Mouse (Mus musculus): ENCODE measurements around the gene Hsbp1. TPM values are rescaled to one million over a fixed set of nuclear protein-coding genes. Genes with fewer than 3 reads are reported as not detected.

Hsbp1 gene
- polyA plus RNA-seq, 1 experiment from 2014 or later = 101 TPM

DNA sequence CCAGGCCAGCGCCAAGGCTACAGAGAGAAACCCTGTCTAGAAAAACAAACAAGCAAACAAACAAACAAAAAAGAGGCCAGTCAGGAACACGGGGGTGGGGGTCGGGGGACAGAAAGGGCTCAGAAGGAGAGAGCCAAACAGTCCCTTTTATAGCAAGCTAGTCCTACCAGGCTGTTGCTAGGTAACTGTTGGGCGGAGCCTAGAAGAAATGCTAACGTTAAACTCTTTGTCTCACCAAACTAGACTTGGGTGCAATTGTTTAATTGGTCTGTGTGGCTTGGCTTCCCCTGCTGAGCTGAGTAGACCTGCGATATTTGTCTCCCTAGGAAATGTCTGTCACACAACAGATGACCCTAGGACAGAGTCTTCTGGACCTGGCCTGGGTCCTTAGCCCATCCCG is 34.2 kb downstream of the Hsbp1 start:
- no peaks in the 10 kb centered on the region for H3K27me3 ChIP-seq (ENCODE audit: insufficient read depth, low read length)
- ATAC-seq (no peak), DNase-seq (no peak)
- WGBS (ENCODE audit: insufficient replicate concordance) = 66% methylated on average over 7 of the region's 7 CpGs
- H3K4me2 ChIP-seq (ENCODE audit: low read depth, low read length) = no peak overlapping the region
- no peak overlapping the region for H3K4me3 ChIP-seq (ENCODE audit: low read depth, low read length)
- no peaks in the 10 kb centered on the region for H3K36me3 ChIP-seq (replicated peaks; ENCODE audit: insufficient read depth, low read length)
- H3K9ac ChIP-seq (replicated peaks) = no peak overlapping the region
- H3K4me1 ChIP-seq (ENCODE audit: insufficient read depth) = no peaks in the 10 kb centered on the region
- no peaks in the 10 kb centered on the region for H3K9me3 ChIP-seq (ENCODE audit: low read length)
- TF ChIP-seq EP300 (IDR thresholded peaks at IDR 0.05; ENCODE audit: low read depth) (no peak), CTCF (IDR thresholded peaks at IDR 0.05; ENCODE audit: low read depth) (no peak)
- no peak overlapping the region for H3K27ac ChIP-seq (ENCODE audit: low read depth)

DNA sequence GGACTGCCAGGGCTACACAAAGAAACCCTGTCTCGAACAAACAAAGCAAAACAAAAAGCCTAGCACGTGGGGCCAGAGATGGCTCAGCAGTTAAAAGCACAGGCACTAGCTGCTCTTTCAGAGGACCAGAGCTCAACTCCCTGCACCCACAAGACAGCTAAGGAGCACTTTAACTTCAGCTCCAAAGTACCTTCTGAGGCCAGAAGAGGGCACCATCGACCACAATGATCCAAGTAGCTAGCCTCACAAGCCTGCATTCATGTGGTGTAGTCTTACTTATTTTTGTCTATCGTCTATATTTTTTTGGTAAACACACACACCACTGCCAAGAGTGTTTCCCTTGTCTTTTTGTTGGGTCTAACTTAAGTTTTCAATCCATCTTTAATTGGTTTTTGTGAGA is 36.3 kb downstream of the Hsbp1 start:
- TF ChIP-seq CTCF (IDR thresholded peaks at IDR 0.05; ENCODE audit: low read depth) (peak; percentile 65), EP300 (IDR thresholded peaks at IDR 0.05; ENCODE audit: low read depth) (no peak)
- H3K4me3 ChIP-seq (ENCODE audit: low read depth, low read length) = no peak overlapping the region
- no peaks in the 10 kb centered on the region for H3K27me3 ChIP-seq (ENCODE audit: insufficient read depth, low read length)
- DNase-seq (peak; percentile 52), ATAC-seq (no peak)
- no peak overlapping the region for H3K27ac ChIP-seq (ENCODE audit: low read depth)
- WGBS (ENCODE audit: insufficient replicate concordance) = 37% methylated on average over 4 of the region's 4 CpGs
- H3K4me2 ChIP-seq (ENCODE audit: low read depth, low read length) = no peak overlapping the region
- H3K9ac ChIP-seq (replicated peaks) = no peak overlapping the region
- H3K4me1 ChIP-seq (ENCODE audit: insufficient read depth) = no peaks in the 10 kb centered on the region
- no peaks in the 10 kb centered on the region for H3K36me3 ChIP-seq (replicated peaks; ENCODE audit: insufficient read depth, low read length)
- no peaks in the 10 kb centered on the region for H3K9me3 ChIP-seq (ENCODE audit: low read length)

DNA sequence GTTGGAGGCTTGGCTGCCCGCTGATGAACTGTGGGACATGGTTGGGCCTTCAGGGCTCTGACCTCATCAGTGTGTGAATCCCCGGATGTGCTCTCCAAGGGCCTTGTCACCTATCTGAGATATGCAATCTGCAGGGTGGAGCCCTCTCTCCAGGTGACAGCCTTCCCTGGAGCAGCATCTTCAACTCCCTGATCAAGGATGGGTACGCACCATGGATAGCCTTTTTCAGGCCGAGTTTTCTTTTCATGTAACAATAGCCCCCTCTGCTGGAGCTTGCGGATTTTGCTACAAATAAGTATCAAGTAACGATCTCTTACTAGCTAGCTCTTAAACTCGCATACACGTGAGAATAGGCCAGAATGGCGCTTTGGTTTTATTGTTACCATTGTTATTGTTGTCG is 40.2 kb downstream of the Hsbp1 start:
- DNase-seq (peak; percentile 74), ATAC-seq (no peak)
- Histone ChIP-seq H3K36me3 (replicated peaks; ENCODE audit: insufficient read depth, low read length) (no peaks in the 10 kb centered on the region), H3K27me3 (ENCODE audit: insufficient read depth, low read length) (peaks cover 2% of the 10 kb centered on the region; the same call in 1 of the 2 replicates), H3K9ac (replicated peaks) (no peak overlapping the region), H3K27ac (ENCODE audit: low read depth) (no peak overlapping the region), H3K4me2 (ENCODE audit: low read depth, low read length) (no peak overlapping the region), H3K4me3 (ENCODE audit: low read depth, low read length) (no peak overlapping the region), H3K4me1 (ENCODE audit: insufficient read depth) (no peaks in the 10 kb centered on the region), H3K9me3 (ENCODE audit: low read length) (no peaks in the 10 kb centered on the region)
- TF ChIP-seq EP300 (IDR thresholded peaks at IDR 0.05; ENCODE audit: low read depth) (no peak), CTCF (IDR thresholded peaks at IDR 0.05; ENCODE audit: low read depth) (peak; percentile 70)
- 21% methylated on average over 10 of the region's 10 CpGs for WGBS (ENCODE audit: insufficient replicate concordance)

DNA sequence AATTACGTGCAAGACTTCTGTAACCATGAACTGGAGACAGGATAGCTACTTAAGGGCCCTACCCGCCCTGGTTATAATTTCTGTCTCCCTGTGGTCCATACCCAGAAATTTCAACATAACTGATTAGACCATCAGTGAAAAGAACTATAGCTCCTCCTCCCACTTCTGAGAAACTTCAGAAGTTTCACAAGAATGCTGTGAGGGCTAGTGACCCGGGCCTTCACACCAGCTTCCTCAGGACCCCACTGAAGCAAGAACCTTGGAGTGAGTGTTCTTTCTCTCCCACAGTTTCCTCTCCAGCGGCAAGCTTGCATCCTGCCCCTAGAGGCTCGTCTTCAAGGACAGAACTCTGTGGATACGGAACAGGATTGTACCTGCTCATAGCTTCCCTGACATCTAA is 41.6 kb downstream of the Hsbp1 start:
- peaks cover 2% of the 10 kb centered on the region; the same call in 1 of the 2 replicates for H3K27me3 ChIP-seq (ENCODE audit: insufficient read depth, low read length)
- H3K4me2 ChIP-seq (ENCODE audit: low read depth, low read length) = no peak overlapping the region
- H3K36me3 ChIP-seq (replicated peaks; ENCODE audit: insufficient read depth, low read length) = no peaks in the 10 kb centered on the region
- no peaks in the 10 kb centered on the region for H3K9me3 ChIP-seq (ENCODE audit: low read length)
- no peak for ATAC-seq
- TF ChIP-seq CTCF (IDR thresholded peaks at IDR 0.05; ENCODE audit: low read depth) (no peak), EP300 (IDR thresholded peaks at IDR 0.05; ENCODE audit: low read depth) (no peak)
- H3K27ac ChIP-seq (ENCODE audit: low read depth) = no peak overlapping the region
- no peak overlapping the region for H3K4me3 ChIP-seq (ENCODE audit: low read depth, low read length)
- H3K9ac ChIP-seq (replicated peaks) = no peak overlapping the region
- WGBS (ENCODE audit: insufficient replicate concordance) = 52% methylated on average over 6 of the region's 6 CpGs
- no peak for DNase-seq
- H3K4me1 ChIP-seq (ENCODE audit: insufficient read depth) = no peaks in the 10 kb centered on the region

DNA sequence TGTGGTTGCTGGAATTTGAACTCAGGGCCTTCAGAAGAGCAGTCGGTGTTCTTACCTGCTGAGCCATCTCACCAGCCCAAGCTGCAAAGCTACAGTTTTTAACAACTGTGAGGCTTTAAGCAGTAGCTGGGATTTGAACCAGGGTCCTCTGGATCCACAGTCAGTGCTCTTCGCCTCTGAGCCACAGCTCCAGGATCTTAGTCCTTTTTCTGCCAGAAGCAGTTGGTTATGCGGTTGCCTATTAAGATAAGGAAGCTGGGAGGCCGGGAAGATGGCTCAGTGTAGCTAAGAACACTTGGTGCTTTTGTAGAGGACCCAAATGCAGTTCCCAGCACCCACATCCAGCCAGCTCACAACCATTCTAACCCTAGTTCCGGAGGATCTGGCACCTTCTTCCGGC is 42.7 kb downstream of the Hsbp1 start:
- Histone ChIP-seq H3K4me3 (ENCODE audit: low read depth, low read length) (no peak overlapping the region), H3K9me3 (ENCODE audit: low read length) (no peaks in the 10 kb centered on the region), H3K27ac (ENCODE audit: low read depth) (no peak overlapping the region), H3K36me3 (replicated peaks; ENCODE audit: insufficient read depth, low read length) (no peaks in the 10 kb centered on the region), H3K4me1 (ENCODE audit: insufficient read depth) (no peaks in the 10 kb centered on the region), H3K9ac (replicated peaks) (no peak overlapping the region), H3K4me2 (ENCODE audit: low read depth, low read length) (no peak overlapping the region), H3K27me3 (ENCODE audit: insufficient read depth, low read length) (peaks cover 2% of the 10 kb centered on the region; the same call in 1 of the 2 replicates)
- 69% methylated on average over 6 of the region's 6 CpGs for WGBS (ENCODE audit: insufficient replicate concordance)
- ATAC-seq (no peak), DNase-seq (no peak)
- TF ChIP-seq CTCF (IDR thresholded peaks at IDR 0.05; ENCODE audit: low read depth) (no peak), EP300 (IDR thresholded peaks at IDR 0.05; ENCODE audit: low read depth) (no peak)

GRCm38 (mm10) chr8:119394097-119394496 is 49.8 kb downstream of the Hsbp1 start:
- Histone ChIP-seq H3K9me3 (ENCODE audit: low read length) (no peaks in the 10 kb centered on the region), H3K4me1 (ENCODE audit: insufficient read depth) (peaks cover 19% of the 10 kb centered on the region), H3K36me3 (replicated peaks; ENCODE audit: insufficient read depth, low read length) (no peaks in the 10 kb centered on the region), H3K4me2 (ENCODE audit: low read depth, low read length) (peak overlapping the region; percentile 97), H3K4me3 (ENCODE audit: low read depth, low read length) (peak overlapping the region; percentile 70), H3K27ac (ENCODE audit: low read depth) (peak overlapping the region; percentile 92), H3K9ac (replicated peaks) (0 out of 2 replicates have a peak overlapping the region, but pooled peaks have one; percentile 8), H3K27me3 (ENCODE audit: insufficient read depth, low read length) (no peaks in the 10 kb centered on the region)
- WGBS (ENCODE audit: insufficient replicate concordance) = 68% methylated on average over 9 of the region's 9 CpGs
- DNase-seq (no peak), ATAC-seq (no peak)
- TF ChIP-seq CTCF (IDR thresholded peaks at IDR 0.05; ENCODE audit: low read depth) (no peak), EP300 (IDR thresholded peaks at IDR 0.05; ENCODE audit: low read depth) (no peak)
